Mouse (Mus musculus): ENCODE data around the gene Ei24.

Gene Ei24

DNA sequence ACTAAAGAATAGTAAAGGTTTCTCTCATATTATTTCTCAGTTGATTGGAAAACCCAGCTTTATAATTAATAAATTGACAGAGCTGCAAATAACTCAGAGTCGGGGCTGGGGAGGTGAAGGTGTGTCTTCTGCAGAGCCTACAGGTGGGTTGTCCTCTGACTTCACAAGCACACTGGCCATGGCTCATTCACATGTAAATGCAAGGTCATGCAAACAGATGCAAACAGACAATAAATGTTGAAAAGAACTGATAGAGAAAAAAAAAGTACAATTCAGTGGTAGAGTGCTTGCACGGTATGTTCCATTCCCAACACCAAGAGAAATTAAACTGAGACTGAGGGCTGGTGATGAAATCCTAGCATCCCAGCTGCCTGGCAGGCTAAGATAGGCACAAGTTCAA lies 2.7 kb downstream of the Ei24 start:
- no peak for DNase-seq (ENCODE audit: low spot score in 2 of 2)

DNA sequence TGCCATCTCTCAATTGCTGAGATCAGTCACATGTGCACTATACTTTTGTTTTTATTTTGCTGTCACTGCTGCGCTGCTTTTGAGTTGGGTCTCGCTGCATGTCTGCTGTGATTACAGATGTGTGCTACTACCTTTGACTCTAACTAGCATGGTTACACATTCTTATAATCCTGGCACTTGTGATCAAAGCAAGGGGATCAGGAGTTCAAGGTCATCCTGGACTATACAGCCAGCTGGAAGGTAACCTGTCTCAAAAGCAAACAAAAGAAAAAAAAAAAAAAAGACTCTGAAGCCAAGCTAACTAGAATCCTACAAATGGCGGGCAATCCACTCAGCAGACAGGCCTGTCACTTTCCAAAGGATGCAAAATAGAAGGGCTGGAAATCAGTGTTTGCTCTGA lies 5.0 kb downstream of the Ei24 start:
- DNase-seq (ENCODE audit: low spot score in 2 of 2) = no peak

DNA sequence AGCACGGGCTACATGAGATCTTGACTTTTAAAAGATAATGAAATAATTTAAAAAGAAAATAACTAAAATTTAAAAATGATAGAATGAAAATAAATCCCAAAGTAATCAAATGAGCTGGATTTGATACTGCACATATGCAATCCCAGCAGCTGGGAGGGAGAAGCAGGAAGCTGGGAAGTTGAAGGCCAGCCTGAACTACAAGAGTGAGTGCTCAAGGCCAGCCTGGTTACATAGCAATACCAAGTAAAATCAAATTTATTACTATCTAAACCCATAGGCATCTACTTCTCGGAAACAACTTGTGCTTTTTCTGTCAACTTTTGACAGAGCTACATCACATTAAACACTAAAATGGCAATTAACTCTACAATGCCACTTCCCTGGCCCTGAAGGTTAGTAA lies 13.3 kb downstream of the Ei24 start:
- no peak for DNase-seq (ENCODE audit: low spot score in 2 of 2)

DNA sequence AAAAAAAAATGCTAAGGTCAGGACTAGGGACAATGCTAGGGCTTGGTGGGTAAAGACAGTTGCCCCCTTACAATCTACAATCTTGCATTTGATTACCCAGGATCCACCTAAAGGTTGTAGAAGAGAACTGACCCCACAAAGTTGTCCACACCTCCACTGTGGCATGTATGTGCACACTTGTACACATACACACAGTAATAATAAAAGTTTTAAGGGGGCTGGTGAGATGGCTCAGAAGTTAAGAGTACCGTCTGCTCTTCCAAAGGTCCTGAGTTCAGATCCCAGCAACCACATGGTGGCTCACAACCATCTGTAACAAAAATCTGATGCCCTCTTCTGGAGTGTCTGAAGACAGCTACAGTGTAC lies 28.2 kb downstream of the Ei24 start:
- no peak for DNase-seq (ENCODE audit: low spot score in 2 of 2)

DNA sequence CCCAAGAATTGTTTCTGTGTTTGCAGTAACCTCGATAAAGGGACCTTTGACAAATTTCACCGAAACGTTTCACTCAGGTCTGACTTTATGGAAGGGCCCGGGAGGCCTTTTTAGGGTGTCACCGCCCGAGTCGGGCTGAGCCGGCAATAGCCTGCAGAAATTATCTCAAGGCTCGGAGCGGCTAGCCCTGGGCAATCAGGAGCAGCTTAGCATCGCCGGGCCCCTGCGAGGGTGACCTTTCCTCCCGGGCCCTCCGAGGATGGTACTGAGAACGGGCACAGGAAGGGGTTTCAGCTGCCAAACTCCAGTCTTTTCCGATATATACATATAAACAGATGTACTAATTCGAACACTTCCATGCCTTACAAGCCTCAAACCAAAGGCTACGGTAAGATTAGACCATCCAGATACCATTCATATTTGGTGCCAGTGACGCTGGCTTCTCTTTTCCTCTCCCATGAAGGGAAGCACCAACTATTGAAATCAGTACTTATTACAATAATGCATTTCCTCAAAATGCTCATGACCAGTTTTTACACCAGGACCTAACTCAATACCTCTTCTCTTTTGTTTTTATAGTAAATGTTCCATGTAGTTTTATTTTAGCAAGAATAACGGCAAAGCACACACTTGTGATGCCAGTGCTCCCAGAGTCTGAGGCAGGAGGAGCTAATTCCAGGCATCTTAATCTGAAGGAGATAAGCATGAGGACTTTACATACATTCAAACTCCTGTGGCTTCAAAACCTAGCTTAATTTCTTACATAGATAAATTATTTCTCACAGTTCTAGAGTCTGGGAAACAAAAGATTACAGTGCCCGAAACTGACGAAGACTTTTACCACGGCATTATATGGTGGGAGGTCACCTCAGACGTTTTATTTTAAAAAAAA lies 28.8 kb downstream of the Ei24 start:
- peak; percentile 27 to 53 for DNase-seq (ENCODE audit: low spot score in 2 of 2)

DNA sequence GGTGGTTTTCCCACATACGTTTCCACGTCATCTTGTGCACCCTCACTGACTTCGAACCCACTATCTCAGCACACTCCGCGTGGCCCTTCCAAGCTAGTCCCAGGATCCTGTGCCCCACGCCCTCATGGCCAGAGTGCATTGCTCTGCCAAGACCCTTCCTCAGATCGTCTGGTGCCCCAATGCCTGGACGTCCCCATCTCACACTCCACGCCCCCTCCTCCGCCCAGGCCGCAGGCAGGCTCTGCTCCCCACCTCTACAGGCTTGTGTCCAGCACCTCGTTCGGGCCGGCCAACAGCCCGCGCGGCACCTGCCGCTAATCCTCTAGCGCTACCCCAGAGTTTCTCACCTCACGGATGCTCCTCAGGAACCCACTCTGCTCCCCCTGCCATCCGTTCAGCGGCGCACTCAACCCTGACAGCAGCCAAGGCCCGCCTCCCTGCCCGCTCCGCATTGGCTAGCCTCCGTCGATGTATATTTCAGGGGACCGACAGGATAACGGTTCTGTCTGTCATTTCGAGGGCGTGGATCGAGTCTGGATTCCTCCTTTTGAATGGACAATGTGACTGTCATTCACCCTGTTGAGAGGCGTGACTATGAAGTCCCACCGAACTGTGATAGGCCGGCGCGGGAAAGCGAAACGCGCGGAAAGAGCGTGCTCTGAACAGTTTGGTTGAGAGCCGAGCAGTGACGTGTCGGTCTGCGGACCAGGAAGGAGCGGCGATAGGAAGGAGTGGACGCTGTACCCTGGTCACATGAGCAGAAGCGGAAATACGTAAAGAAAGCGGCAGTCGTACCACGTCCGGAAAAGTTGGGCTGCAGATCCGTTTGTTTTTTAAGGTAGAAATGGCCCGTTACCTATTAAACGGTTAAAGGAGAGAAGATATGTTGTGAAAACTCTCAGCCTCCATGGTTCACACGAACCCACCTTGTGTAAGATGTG lies 29.7 kb downstream of the Ei24 start, which contains the start of gene Stt3a:
Gene Stt3a (minus strand): TSS at position 477 of the 941 bp plus-strand sequence.
- peak; percentile 99 for DNase-seq (ENCODE audit: low spot score in 2 of 2)

DNA sequence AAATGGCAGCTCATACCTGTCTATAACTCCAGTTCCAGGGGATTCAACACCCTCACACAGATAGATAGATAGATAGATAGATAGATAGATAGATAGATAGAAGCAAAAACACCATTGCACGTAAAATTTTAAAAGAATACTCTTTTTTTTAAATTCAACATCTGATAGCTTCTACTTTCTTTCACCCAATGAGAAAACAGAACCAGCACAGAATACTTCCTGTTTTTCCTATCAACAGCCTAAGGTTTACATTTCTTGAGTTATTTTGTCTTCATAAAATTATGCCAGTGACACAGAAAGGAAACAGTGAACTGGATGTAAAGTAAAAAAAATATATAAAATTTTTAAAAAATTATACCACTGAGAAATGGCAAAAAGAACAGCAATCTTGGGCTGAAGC lies 32.8 kb downstream of the Ei24 start:
- no peak for DNase-seq (ENCODE audit: low spot score in 2 of 2)
